Mouse (Mus musculus) testis, adult 10 weeks (tissue): Measurements from ENCODE around the gene Fam89b. TPM values are rescaled to one million over a fixed set of nuclear protein-coding genes. Genes with fewer than 3 reads are reported as not detected.

Experiments
- polyA plus RNA-seq: library from polyadenylated mRNA; stranded (reverse); fragments of 350-450 nt; fragmentation: Illumina TruSeq; extraction: RNeasy Lipid Tissue Mini Kit (QIAGEN cat#74804); gene quantifications from one replicate; pipeline ENCODE4 v1.2.3, GENCODE M21; 2014; ENCODE audit warnings: low read depth, low replicate concordance

The Fam89b gene
- polyA plus RNA-seq: 4.0 TPM

GRCm38 (mm10) chr19:5729444-5729815 is at the start of gene Fam89b:
TSS of gene Fam89b (minus strand) at chr19:5729653.

GRCm38 (mm10) chr19:5770925-5771860 is 41.7 kb upstream of the Fam89b start, which contains the start of gene Scyl1:
TSS of gene Scyl1 (minus strand) at chr19:5771419.

GRCm38 (mm10) chr19:5740320-5741317 is 11.2 kb upstream of the Fam89b start, which contains the start of gene Ltbp3:
TSS of gene Ltbp3 (plus strand) at chr19:5740904.

GRCm38 (mm10) chr19:5725767-5726515 is 3.5 kb downstream of the Fam89b start, which contains the start of gene Ehbp1l1:
TSS of gene Ehbp1l1 (minus strand) at chr19:5726317.

DNA sequence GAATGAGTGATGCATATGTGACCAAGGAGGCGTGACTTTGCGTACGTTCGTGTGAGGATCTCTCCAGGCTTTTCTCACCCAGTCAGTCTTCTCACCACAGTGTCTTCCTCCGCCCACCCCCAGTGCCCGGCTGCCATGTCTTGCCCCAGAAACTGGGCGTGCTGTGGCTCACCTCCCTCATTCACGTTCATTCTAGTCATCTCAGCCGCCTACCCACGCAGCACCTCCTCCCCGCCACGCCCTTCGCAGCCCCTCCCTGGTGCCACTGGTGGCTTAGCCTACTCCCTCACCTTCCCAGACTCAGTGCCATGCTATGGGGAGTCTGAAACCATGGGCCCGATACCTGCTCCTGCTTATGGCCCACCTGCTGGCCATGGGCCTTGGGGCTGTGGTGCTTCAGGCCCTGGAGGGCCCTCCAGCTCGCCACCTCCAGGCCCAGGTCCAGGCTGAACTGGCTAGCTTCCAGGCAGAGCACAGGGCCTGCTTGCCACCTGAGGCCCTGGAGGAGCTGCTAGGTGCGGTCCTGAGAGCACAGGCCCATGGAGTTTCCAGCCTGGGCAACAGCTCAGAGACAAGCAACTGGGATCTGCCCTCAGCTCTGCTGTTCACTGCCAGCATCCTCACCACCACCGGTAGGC is 25.2 kb downstream of the Fam89b start, which contains the start of gene Kcnk7:
TSS of gene Kcnk7 (plus strand) at position 205 of the 638 bp plus-strand sequence.

DNA sequence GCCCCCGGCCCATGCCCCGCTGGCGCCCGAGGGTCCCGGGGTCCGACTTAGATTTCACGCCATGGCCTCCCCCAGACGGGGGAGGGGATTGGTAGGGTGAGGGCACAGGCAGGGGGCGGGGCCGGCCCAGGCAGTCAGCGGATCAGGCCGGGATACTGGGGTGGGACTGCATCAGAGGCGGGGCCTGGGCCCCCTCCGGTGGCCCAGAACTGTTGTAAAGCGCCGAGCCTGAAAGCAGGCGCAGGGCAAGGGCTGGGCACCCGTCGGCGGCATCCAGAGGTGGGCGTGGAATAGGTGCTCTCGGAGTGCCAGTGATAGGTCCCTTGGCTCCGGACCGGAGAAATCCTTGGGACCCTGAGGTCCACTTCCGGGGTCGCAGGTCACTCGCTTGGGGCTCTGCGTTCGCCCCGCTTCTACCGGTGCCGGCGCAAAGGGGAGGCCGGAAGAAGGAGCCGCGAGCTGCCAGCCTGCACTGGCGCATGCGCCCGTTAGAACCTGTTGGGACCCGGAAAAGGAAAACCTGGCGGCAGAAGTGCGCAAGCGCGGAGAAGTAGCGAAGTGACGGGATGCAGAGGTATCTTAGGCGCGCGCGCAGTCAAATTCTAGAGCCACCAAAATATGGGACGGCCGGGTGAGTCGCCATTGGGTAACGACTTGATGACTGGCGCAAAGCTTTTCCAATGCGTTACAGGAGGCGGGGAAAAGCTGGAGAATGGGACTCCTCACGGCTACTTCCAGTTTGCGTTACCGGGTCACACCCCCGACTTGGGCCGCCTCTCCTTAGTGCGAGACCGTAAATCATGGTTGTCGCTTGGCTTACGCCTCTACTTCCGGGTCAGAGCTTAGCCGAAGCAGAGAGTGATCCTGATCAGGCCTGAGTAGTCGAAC is 41.0 kb downstream of the Fam89b start, which contains the start of the genes Map3k11 and Pcnx3:
TSS of gene Map3k11 (plus strand) at position 543 of the 888 bp plus-strand sequence.
TSS of gene Pcnx3 (minus strand) at position 709 of the 888 bp plus-strand sequence.

Other genes with a start within 250 kb of the Fam89b start
- 1.2 TPM for gene Mus81, start 241.3 kb downstream of the Fam89b start, polyA plus RNA-seq
- 118 TPM for gene Cfl1, start 239.2 kb downstream of the Fam89b start, polyA plus RNA-seq
- gene 1700020D05Rik, start 225.9 kb downstream of the Fam89b start, polyA plus RNA-seq: 127 TPM
- gene Snx32, start 219.1 kb downstream of the Fam89b start, polyA plus RNA-seq: 0.91 TPM
- 1.9 TPM for gene Ovol1, start 169.0 kb downstream of the Fam89b start, polyA plus RNA-seq
- not detected for gene Ap5b1, start 161.6 kb downstream of the Fam89b start, polyA plus RNA-seq
- 0.25 TPM for gene Rnaseh2c, start 127.8 kb downstream of the Fam89b start, polyA plus RNA-seq
- 52.9 TPM for gene Kat5, start 119.4 kb downstream of the Fam89b start, polyA plus RNA-seq
- 1.1 TPM for gene Rela, start 92.2 kb downstream of the Fam89b start, polyA plus RNA-seq
- 0.07 TPM for gene Sipa1, start 65.9 kb downstream of the Fam89b start, polyA plus RNA-seq
- gene Map3k11, start 40.9 kb downstream of the Fam89b start, polyA plus RNA-seq: 2.6 TPM
- 0.55 TPM for gene Pcnx3, start 40.7 kb downstream of the Fam89b start, polyA plus RNA-seq
- gene Kcnk7, start 25.3 kb downstream of the Fam89b start, polyA plus RNA-seq: not detected
- gene Ehbp1l1, start 3.3 kb downstream of the Fam89b start, polyA plus RNA-seq: 3.6 TPM
- gene Ltbp3, start 11.3 kb upstream of the Fam89b start, polyA plus RNA-seq: 0.53 TPM
- gene Scyl1, start 41.8 kb upstream of the Fam89b start, polyA plus RNA-seq: 0.52 TPM
- 3.8 TPM for gene Frmd8, start 145.6 kb upstream of the Fam89b start, polyA plus RNA-seq
- 2.8 TPM for gene Slc25a45, start 148.2 kb upstream of the Fam89b start, polyA plus RNA-seq
- 0.38 TPM for gene Tigd3, start 164.5 kb upstream of the Fam89b start, polyA plus RNA-seq
- gene Dpf2, start 183.4 kb upstream of the Fam89b start, polyA plus RNA-seq: 9.0 TPM
- 0.11 TPM for gene Cdc42ep2, start 195.2 kb upstream of the Fam89b start, polyA plus RNA-seq
- 7.6 TPM for gene Pola2, start 234.5 kb upstream of the Fam89b start, polyA plus RNA-seq